Mouse (Mus musculus) midbrain, postnatal 0 days (tissue): ENCODE results near the gene Ccdc127. TPM values are rescaled to one million over a fixed set of nuclear protein-coding genes. Genes with fewer than 3 reads are reported as not detected.

Experiments used
- ATAC-seq: fragments of 200-750 bp; cut with Nextera tagmentation; 2 replicates; pipeline ENCODE4 v1.8.0; 2017; ENCODE audit warnings: moderate number of reproducible peaks, mild to moderate bottlenecking, moderate TSS enrichment, moderate library complexity; ENCODE audit not compliant: low FRiP score
- DNase-seq: peaks from one replicate; pipeline ENCODE4 v3.0.0-alpha.2; 2015; ENCODE audit warnings: low spot score
- H3K27ac ChIP-seq: fragments of 300-500 bp; sonication (generic); 2 replicates; pipeline ENCODE4 v1.5.1; 2014; ENCODE audit warnings: low read depth, mild to moderate bottlenecking, low read length, mixed read lengths
- H3K27me3 ChIP-seq: fragments of 300-500 bp; sonication (generic); 2 replicates; pipeline ENCODE4 v1.6.1; 2014; ENCODE audit warnings: low read length, control low read depth, mixed read lengths; ENCODE audit not compliant: insufficient read depth
- H3K36me3 ChIP-seq: fragments of 300-500 bp; sonication (generic); 2 replicates; pipeline ENCODE4 v1.6.1; 2014; ENCODE audit warnings: low read length, control low read depth, mixed read lengths; ENCODE audit not compliant: insufficient read depth
- H3K4me1 ChIP-seq: fragments of 300-500 bp; sonication (generic); 2 replicates; pipeline ENCODE4 v1.6.1; 2014; ENCODE audit warnings: mild to moderate bottlenecking, control low read depth, antibody characterized with exemption, low read length, mixed read lengths; ENCODE audit not compliant: insufficient read depth
- H3K4me2 ChIP-seq: fragments of 300-500 bp; sonication (generic); 2 replicates; pipeline ENCODE4 v1.6.1; 2014; ENCODE audit warnings: low read depth, mild to moderate bottlenecking, low read length, mixed read lengths; ENCODE audit not compliant: poor library complexity, severe bottlenecking
- H3K4me3 ChIP-seq: fragments of 300-500 bp; sonication (generic); 2 replicates; pipeline ENCODE4 v1.5.1; 2014; ENCODE audit warnings: low read depth, mild to moderate bottlenecking, low read length, moderate library complexity
- H3K9ac ChIP-seq: fragments of 300-500 bp; sonication (generic); replicated peaks from 2 replicates; pipeline ENCODE4 v1.6.1; 2014; ENCODE audit warnings: mild to moderate bottlenecking, low read length, moderate library complexity, mixed read lengths; ENCODE audit not compliant: poor library complexity, severe bottlenecking
- H3K9me3 ChIP-seq: fragments of 300-500 bp; sonication (generic); 2 replicates; pipeline ENCODE4 v1.6.1; 2016; ENCODE audit warnings: low read length, control low read depth
- CTCF ChIP-seq: IDR thresholded peaks from 2 replicates; pipeline ENCODE4 v1.5.1; 2016; ENCODE audit warnings: antibody characterized with exemption, mild to moderate bottlenecking
- WGBS: fragments of 180-500 bp; shearing (Covaris S2); extraction: QIAGEN DNeasy Blood & Tissue Kit; methylation state at CpG from one replicate; pipeline ENCODE4 v1.1.7; 2014; 5-methylcytosine and 5-hydroxymethylcytosine counted together
- microRNA counts: library from miRNA; unstranded; fragments of <30 nt; microRNA quantifications from one replicate; lab custom pipeline; 2015
- microRNA-seq: library from miRNA; unstranded; fragments of <30 nt; microRNA quantifications from one replicate; pipeline ENCODE4, GENCODE M21; 2016; ENCODE audit warnings: borderline number of aligned reads
- polyA plus RNA-seq: library from polyadenylated mRNA; unstranded; fragments of >200 nt; fragmentation: Nextera tagmentation; extraction: Ambion mirVana; gene quantifications from 2 replicates; pipeline ENCODE4 v1.2.1, GENCODE M21; 2015
- total RNA-seq: library from RNA; depleted of rRNA; stranded (reverse); fragments of >200 nt; gene quantifications from 2 replicates; pipeline ENCODE4 v1.2.3, GENCODE M21; 2014; rRNA removed

The Ccdc127 gene
- total and polyA plus RNA-seq, 2 experiments from 2014 or later: 20.6 to 39.0 TPM

GRCm38 (mm10) chr13:74399298-74399839 is 49.3 kb downstream of the Ccdc127 start, which contains the start of gene Ftl1-ps1:
Ftl1-ps1 (plus strand) TSS chr13:74399694.
- DNase-seq: no peak
- no peak within 1 kb of the TSS for H3K9ac ChIP-seq
- no peak for TF ChIP-seq CTCF
- no peaks in the 10 kb centered on the region for H3K9me3 ChIP-seq
- WGBS: 8% methylated on average over 11 of the region's 11 CpGs
- H3K27me3 ChIP-seq: no peaks in the 10 kb centered on the region
- no peak within 1 kb of the TSS for H3K4me3 ChIP-seq
- ATAC-seq: no peak
- H3K27ac ChIP-seq: no peak within 1 kb of the TSS
- no peaks in the 10 kb centered on the region for H3K4me1 ChIP-seq
- no peaks in the 10 kb centered on the region for H3K36me3 ChIP-seq
- peak within 1 kb of the TSS; percentile 6; the same call in 1 of the 2 replicates for H3K4me2 ChIP-seq

MicroRNAs within 50 kb of the gene (microRNA counts, 519-probe panel; counts per million panel counts)
- 528 counts per million, percentile 58 among the panel's probes with 10 or more counts for microRNA mmu-miR-692 (lab: Ali Mortazavi, UCI)

Small RNAs within 50 kb of the gene (microRNA-seq; reads per million reads assigned to microRNA genes)
- gene Mir692-3: not detected

Other genes with a start within 250 kb of the Ccdc127 start
- 0.49 and 1.4 TPM in 2 replicates for gene Slc9a3, start 228.9 kb upstream of the Ccdc127 start, total RNA-seq
- 1.0 and 1.1 TPM in 2 replicates for gene Slc9a3, start 228.9 kb upstream of the Ccdc127 start, polyA plus RNA-seq
- 62.5 and 112 TPM in 2 replicates for gene Exoc3, start 141.6 kb upstream of the Ccdc127 start, total RNA-seq
- gene Exoc3, start 141.6 kb upstream of the Ccdc127 start, polyA plus RNA-seq: 106 and 113 TPM in 2 replicates
- gene Ahrr, start 58.0 kb upstream of the Ccdc127 start, total RNA-seq: 0.88 and 0.99 TPM in 2 replicates
- 0.45 and 0.68 TPM in 2 replicates for gene Ahrr, start 58.0 kb upstream of the Ccdc127 start, polyA plus RNA-seq
- 83.9 and 107 TPM in 2 replicates for gene Pdcd6, start 32.7 kb upstream of the Ccdc127 start, total RNA-seq
- 117 and 125 TPM in 2 replicates for gene Pdcd6, start 32.7 kb upstream of the Ccdc127 start, polyA plus RNA-seq
- gene Sdha, start within 50 bp of the Ccdc127 start, total RNA-seq: 98.7 and 103 TPM in 2 replicates
- 200 and 211 TPM in 2 replicates for gene Sdha, start within 50 bp of the Ccdc127 start, polyA plus RNA-seq
- gene Lrrc14b, start 13.7 kb downstream of the Ccdc127 start, total RNA-seq: not detected in 2 replicates
- not detected in 2 replicates for gene Lrrc14b, start 13.7 kb downstream of the Ccdc127 start, polyA plus RNA-seq
- gene Zfp72, start 40.5 kb downstream of the Ccdc127 start, total RNA-seq: 9.0 and 10.0 TPM in 2 replicates
- 4.8 and 6.1 TPM in 2 replicates for gene Zfp72, start 40.5 kb downstream of the Ccdc127 start, polyA plus RNA-seq
- 59.9 and 70.5 TPM in 2 replicates for gene Ftl1-ps1, start 49.4 kb downstream of the Ccdc127 start, total RNA-seq
- gene Ftl1-ps1, start 49.4 kb downstream of the Ccdc127 start, polyA plus RNA-seq: 83.3 and 87.3 TPM in 2 replicates
- gene Zfp825, start 143.7 kb downstream of the Ccdc127 start, total RNA-seq: 4.1 and 7.4 TPM in 2 replicates
- gene Zfp825, start 143.7 kb downstream of the Ccdc127 start, polyA plus RNA-seq: 9.9 and 11.4 TPM in 2 replicates